ENCODE assay signal across 9 mouse cellular contexts in genomic region chr9:37543869-37544440, GRCm38 (mm10). TPM values are rescaled to one million over a fixed set of nuclear protein-coding genes. Genes with fewer than 3 reads are reported as not detected.
DNase-seq lines count a peak whose midpoint lies in the region; ATAC-seq and TF ChIP-seq lines count a peak whose summit lies in the region.
"Had no signal": no experiment of that assay in that cellular context is flagged by ENCODE, and none has a peak within 500 bp of the region (broad histone marks: within the 10 kb centered on the region; RNA-seq: fewer than 3 reads in every experiment).

No protein-coding gene starts in this region.

- peak; percentile 73 for DNase-seq in heart, embryonic 10.5 days (ENCODE audit: low spot score)
- no peak for DNase-seq in heart, postnatal 4 days
- peak; percentile 88 for DNase-seq in midbrain, embryonic 11.5 days (ENCODE audit: low spot score, missing footprints)
- no peak for DNase-seq in frontal cortex, postnatal 10 days (ENCODE audit: low spot score in 2 of 2)
- DNase-seq in frontal cortex, adult 2 months (ENCODE audit: extremely low spot score in 1 of 2, low spot score in 1 of 2), result no peak
- no peak for DNase-seq in right cerebral cortex, postnatal 4 days

- TF ChIP-seq CTCF in intestine, postnatal 0 days (IDR thresholded peaks at IDR 0.05; ENCODE audit: low read depth), result no peak

- H3K4me2 ChIP-seq in embryonic facial prominence, embryonic 12.5 days (replicated peaks), result peak overlapping the region; percentile 56
- peak overlapping the region; percentile 72 for H3K4me2 ChIP-seq in intestine, postnatal 0 days (replicated peaks; ENCODE audit: low read depth)
- H3K4me2 ChIP-seq in midbrain, embryonic 11.5 days, result peak overlapping the region; percentile 46

- H3K4me3 ChIP-seq in heart, embryonic 10.5 days, result peak overlapping the region; percentile 56
- H3K4me3 ChIP-seq in embryonic facial prominence, embryonic 12.5 days, result peak overlapping the region; percentile 24
- peak overlapping the region; percentile 37 for H3K4me3 ChIP-seq in intestine, postnatal 0 days (ENCODE audit: low read depth, low read length)
- H3K4me3 ChIP-seq in midbrain, embryonic 11.5 days (ENCODE audit: low read depth, low read length), result peak overlapping the region; percentile 11
- H3K4me3 ChIP-seq: megakaryocyte, embryonic 14.5 days had no signal

- H3K36me3 ChIP-seq in heart, embryonic 10.5 days, result no peaks in the 10 kb centered on the region; the same call in 1 of the 2 replicates
- no peaks in the 10 kb centered on the region for H3K36me3 ChIP-seq in embryonic facial prominence, embryonic 12.5 days
- H3K36me3 ChIP-seq in intestine, postnatal 0 days (ENCODE audit: control insufficient read depth, insufficient read depth), result no peaks in the 10 kb centered on the region
- H3K36me3 ChIP-seq in midbrain, embryonic 11.5 days (ENCODE audit: control insufficient read depth, insufficient read depth, low read length), result no peaks in the 10 kb centered on the region

- peaks cover 32% of the 10 kb centered on the region for H3K4me1 ChIP-seq in heart, embryonic 10.5 days
- H3K4me1 ChIP-seq in embryonic facial prominence, embryonic 12.5 days, result peaks cover 13% of the 10 kb centered on the region; the same call in 1 of the 2 replicates
- no peaks in the 10 kb centered on the region for H3K4me1 ChIP-seq in intestine, postnatal 0 days (replicated peaks; ENCODE audit: control insufficient read depth, insufficient read depth, low read length)
- peaks cover 10% of the 10 kb centered on the region for H3K4me1 ChIP-seq in midbrain, embryonic 11.5 days (ENCODE audit: control insufficient read depth, insufficient read depth, low read length)

- H3K9me3 ChIP-seq in heart, embryonic 10.5 days, result no peaks in the 10 kb centered on the region
- H3K9me3 ChIP-seq in embryonic facial prominence, embryonic 12.5 days, result no peaks in the 10 kb centered on the region
- H3K9me3 ChIP-seq in intestine, postnatal 0 days (ENCODE audit: control insufficient read depth), result no peaks in the 10 kb centered on the region
- H3K9me3 ChIP-seq in midbrain, embryonic 11.5 days (ENCODE audit: control insufficient read depth, low read length), result no peaks in the 10 kb centered on the region
- H3K9me3 ChIP-seq: megakaryocyte, embryonic 14.5 days had no signal

- H3K9ac ChIP-seq in embryonic facial prominence, embryonic 12.5 days, result no peak overlapping the region
- H3K9ac ChIP-seq in intestine, postnatal 0 days (ENCODE audit: low read depth, low read length), result no peak overlapping the region
- no peak overlapping the region for H3K9ac ChIP-seq in midbrain, embryonic 11.5 days (ENCODE audit: low read length)

- H3K27ac ChIP-seq in heart, embryonic 10.5 days, result no peak overlapping the region
- no peak overlapping the region for H3K27ac ChIP-seq in embryonic facial prominence, embryonic 12.5 days
- no peak overlapping the region for H3K27ac ChIP-seq in intestine, postnatal 0 days (ENCODE audit: low read depth, low read length)
- H3K27ac ChIP-seq in midbrain, embryonic 11.5 days (ENCODE audit: low read depth, low read length), result no peak overlapping the region; the same call in 1 of the 2 replicates

- no peak for ATAC-seq in embryonic facial prominence, embryonic 12.5 days (ENCODE audit: insufficient number of reproducible peaks, insufficient read depth, low FRiP score, low TSS enrichment)
- ATAC-seq in intestine, postnatal 0 days, result no peak
- peak; percentile 10; the same call in 1 of the 2 replicates for ATAC-seq in midbrain, embryonic 11.5 days (ENCODE audit: low FRiP score)

- WGBS in heart, embryonic 10.5 days, result 29% methylated on average over 12 of the region's 12 CpGs
- 30% methylated on average over 12 of the region's 12 CpGs for WGBS in embryonic facial prominence, embryonic 12.5 days
- WGBS in intestine, postnatal 0 days, result 33% methylated on average over 12 of the region's 12 CpGs
- 24% methylated on average over 12 of the region's 12 CpGs for WGBS in midbrain, embryonic 11.5 days

- peaks cover 62% of the 10 kb centered on the region for H3K27me3 ChIP-seq in heart, embryonic 10.5 days (ENCODE audit: insufficient read depth, poor library complexity, severe bottlenecking)
- peaks cover 34% of the 10 kb centered on the region for H3K27me3 ChIP-seq in embryonic facial prominence, embryonic 12.5 days
- peaks cover 17% of the 10 kb centered on the region for H3K27me3 ChIP-seq in intestine, postnatal 0 days (replicated peaks; ENCODE audit: control insufficient read depth, insufficient read depth, low read length)
- H3K27me3 ChIP-seq in midbrain, embryonic 11.5 days (ENCODE audit: control insufficient read depth, insufficient read depth, low read length), result peaks cover 34% of the 10 kb centered on the region
- H3K27me3 ChIP-seq: megakaryocyte, embryonic 14.5 days had no signal

RNA-seq across cellular contexts. Expression of gene Vsig2, which starts 4.9 kb away (rescaled TPM):
- polyA plus RNA-seq in heart, embryonic 10.5 days (2016; fragmentation: Nextera tagmentation; extraction: Ambion mirVana), result 0.75 and 0.77 TPM in 2 replicates
- 1 to 10 TPM; 6.4 to 7.9 TPM for total RNA-seq in heart, postnatal 4 days (2021)
- 1.0 and 1.1 TPM in 2 replicates for polyA plus RNA-seq in embryonic facial prominence, embryonic 12.5 days (2016; fragmentation: Nextera tagmentation; extraction: Ambion mirVana)
- 6.1 and 10.3 TPM in 2 replicates for polyA plus RNA-seq in intestine, postnatal 0 days (2015; fragmentation: Nextera tagmentation; extraction: Ambion mirVana)
- polyA plus RNA-seq in midbrain, embryonic 11.5 days (2014; fragmentation: Nextera tagmentation; extraction: Ambion mirVana), result 0.44 TPM in 1 of 2 replicates, not detected in the other
- 6.0 and 6.4 TPM in 2 replicates for polyA plus RNA-seq in frontal cortex, adult 2 months (2012; rRNA removed)

RNA-seq across cellular contexts. Expression of gene Nrgn, which starts 8.7 kb away (rescaled TPM):
- polyA plus RNA-seq in heart, embryonic 10.5 days (2016; fragmentation: Nextera tagmentation; extraction: Ambion mirVana), result 4.4 and 5.7 TPM in 2 replicates
- total RNA-seq in heart, postnatal 4 days (2021), result 1 to 10 TPM; 2.0 to 3.1 TPM
- polyA plus RNA-seq in embryonic facial prominence, embryonic 12.5 days (2016; fragmentation: Nextera tagmentation; extraction: Ambion mirVana), result 6.7 and 6.9 TPM in 2 replicates
- polyA plus RNA-seq in intestine, postnatal 0 days (2015; fragmentation: Nextera tagmentation; extraction: Ambion mirVana), result 1.2 and 1.9 TPM in 2 replicates
- 2.5 and 2.9 TPM in 2 replicates for polyA plus RNA-seq in midbrain, embryonic 11.5 days (2014; fragmentation: Nextera tagmentation; extraction: Ambion mirVana)
- 1,218 and 1,912 TPM in 2 replicates for polyA plus RNA-seq in frontal cortex, adult 2 months (2012; rRNA removed)

RNA-seq across cellular contexts. Expression of gene Siae, which starts 11.5 kb away (rescaled TPM):
- 7.6 and 10.0 TPM in 2 replicates for polyA plus RNA-seq in heart, embryonic 10.5 days (2016; fragmentation: Nextera tagmentation; extraction: Ambion mirVana)
- total RNA-seq in heart, postnatal 4 days (2021), result 1 to 10 TPM; 6.5 to 6.6 TPM
- polyA plus RNA-seq in embryonic facial prominence, embryonic 12.5 days (2016; fragmentation: Nextera tagmentation; extraction: Ambion mirVana), result 7.3 and 7.8 TPM in 2 replicates
- 15.0 and 22.1 TPM in 2 replicates for polyA plus RNA-seq in intestine, postnatal 0 days (2015; fragmentation: Nextera tagmentation; extraction: Ambion mirVana)
- 7.7 and 8.5 TPM in 2 replicates for polyA plus RNA-seq in midbrain, embryonic 11.5 days (2014; fragmentation: Nextera tagmentation; extraction: Ambion mirVana)
- 14.2 and 14.5 TPM in 2 replicates for polyA plus RNA-seq in frontal cortex, adult 2 months (2012; rRNA removed)

RNA-seq across cellular contexts. Expression of gene Esam, which starts 16.1 kb away (rescaled TPM):
- polyA plus RNA-seq in heart, embryonic 10.5 days (2016; fragmentation: Nextera tagmentation; extraction: Ambion mirVana), result 43.7 and 52.2 TPM in 2 replicates
- total RNA-seq in heart, postnatal 4 days (2021), result 10 to 100 TPM; 88.8 to 91.3 TPM
- 34.0 and 38.3 TPM in 2 replicates for polyA plus RNA-seq in embryonic facial prominence, embryonic 12.5 days (2016; fragmentation: Nextera tagmentation; extraction: Ambion mirVana)
- polyA plus RNA-seq in intestine, postnatal 0 days (2015; fragmentation: Nextera tagmentation; extraction: Ambion mirVana), result 27.5 and 28.6 TPM in 2 replicates
- polyA plus RNA-seq in midbrain, embryonic 11.5 days (2014; fragmentation: Nextera tagmentation; extraction: Ambion mirVana), result 25.1 and 29.6 TPM in 2 replicates
- polyA plus RNA-seq in frontal cortex, adult 2 months (2012; rRNA removed), result 28.9 and 31.3 TPM in 2 replicates

RNA-seq across cellular contexts. Expression of gene Msantd2, which starts 54.8 kb away (rescaled TPM):
- polyA plus RNA-seq in heart, embryonic 10.5 days (2016; fragmentation: Nextera tagmentation; extraction: Ambion mirVana), result 17.9 and 23.8 TPM in 2 replicates
- 10 to 100 TPM; 15.2 to 20.6 TPM for total RNA-seq in heart, postnatal 4 days (2021)
- 43.1 and 44.7 TPM in 2 replicates for polyA plus RNA-seq in embryonic facial prominence, embryonic 12.5 days (2016; fragmentation: Nextera tagmentation; extraction: Ambion mirVana)
- 7.4 and 8.8 TPM in 2 replicates for polyA plus RNA-seq in intestine, postnatal 0 days (2015; fragmentation: Nextera tagmentation; extraction: Ambion mirVana)
- 35.8 and 36.4 TPM in 2 replicates for polyA plus RNA-seq in midbrain, embryonic 11.5 days (2014; fragmentation: Nextera tagmentation; extraction: Ambion mirVana)
- polyA plus RNA-seq in frontal cortex, adult 2 months (2012; rRNA removed), result 33.9 and 35.2 TPM in 2 replicates

Comparison
In these comparisons a context has a peak if more than half of its experiments do, and no peak if none do; other contexts are left out.
1. DNase-seq: peak in heart, embryonic 10.5 days (single experiment) and midbrain, embryonic 11.5 days (single experiment); none in heart, postnatal 4 days (single experiment), frontal cortex, postnatal 10 days (0 of 2), frontal cortex, adult 2 months (0 of 2) and right cerebral cortex, postnatal 4 days (single experiment).
2. RNA of gene Nrgn, which starts 8.7 kb away (polyA plus RNA-seq): 1,218 to 1,912 TPM in frontal cortex, adult 2 months; 6.7 to 6.9 TPM in embryonic facial prominence, embryonic 12.5 days, 4.4 to 5.7 TPM in heart, embryonic 10.5 days, 2.5 to 2.9 TPM in midbrain, embryonic 11.5 days and 1.2 to 1.9 TPM in intestine, postnatal 0 days; every median in the first group is over 100 times any median in the second.
3. Peak in every context shown above with its lines, with median percentiles within 50 percentile points of each other: H3K4me3 ChIP-seq and H3K4me2 ChIP-seq.